Mouse (Mus musculus) lung, adult 2 months (tissue): ENCODE data around the gene Vps16. TPM values are rescaled to one million over a fixed set of nuclear protein-coding genes. Genes with fewer than 3 reads are reported as not detected.

Experiments used
- DNase-seq: peaks from one replicate; pipeline ENCODE4 v3.0.0; 2022
- H3K4me1 ChIP-seq: fragments of 200-500 bp; 2 replicates; pipeline ENCODE4 v1.6.1; 2011; ENCODE audit warnings: low read length; ENCODE audit not compliant: control insufficient read depth, insufficient read depth
- H3K4me3 ChIP-seq: fragments of 200-500 bp; replicated peaks from 2 replicates; pipeline ENCODE3; 2011; ENCODE audit warnings: low read depth, mild to moderate bottlenecking, control low read depth, low read length; ENCODE audit errors: extremely low read depth
- CTCF ChIP-seq: fragments of 200-500 bp; IDR thresholded peaks from 2 replicates; pipeline ENCODE4 v1.5.1; 2011; ENCODE audit warnings: mild to moderate bottlenecking, low read length, control low read depth; ENCODE audit not compliant: insufficient read depth
- POLR2A ChIP-seq: fragments of 200-500 bp; IDR thresholded peaks from 2 replicates; pipeline ENCODE4 v1.6.1; 2011; ENCODE audit warnings: low read depth, mild to moderate bottlenecking, control low read depth, low read length, borderline replicate concordance; ENCODE audit errors: extremely low read depth
- WGBS: fragments of 180-500 bp; shearing (Covaris S2); methylation state at CpG from one replicate; pipeline ENCODE4 v1.1.7; 2018; 5-methylcytosine and 5-hydroxymethylcytosine counted together
- polyA plus RNA-seq: library from polyadenylated mRNA; depleted of rRNA; stranded (reverse); fragments of >200 nt; gene quantifications from 2 replicates; pipeline ENCODE4 v1.2.3, GENCODE M21; 2012; rRNA removed

Gene Vps16
- 45.3 and 67.2 TPM in 2 replicates for polyA plus RNA-seq

DNA sequence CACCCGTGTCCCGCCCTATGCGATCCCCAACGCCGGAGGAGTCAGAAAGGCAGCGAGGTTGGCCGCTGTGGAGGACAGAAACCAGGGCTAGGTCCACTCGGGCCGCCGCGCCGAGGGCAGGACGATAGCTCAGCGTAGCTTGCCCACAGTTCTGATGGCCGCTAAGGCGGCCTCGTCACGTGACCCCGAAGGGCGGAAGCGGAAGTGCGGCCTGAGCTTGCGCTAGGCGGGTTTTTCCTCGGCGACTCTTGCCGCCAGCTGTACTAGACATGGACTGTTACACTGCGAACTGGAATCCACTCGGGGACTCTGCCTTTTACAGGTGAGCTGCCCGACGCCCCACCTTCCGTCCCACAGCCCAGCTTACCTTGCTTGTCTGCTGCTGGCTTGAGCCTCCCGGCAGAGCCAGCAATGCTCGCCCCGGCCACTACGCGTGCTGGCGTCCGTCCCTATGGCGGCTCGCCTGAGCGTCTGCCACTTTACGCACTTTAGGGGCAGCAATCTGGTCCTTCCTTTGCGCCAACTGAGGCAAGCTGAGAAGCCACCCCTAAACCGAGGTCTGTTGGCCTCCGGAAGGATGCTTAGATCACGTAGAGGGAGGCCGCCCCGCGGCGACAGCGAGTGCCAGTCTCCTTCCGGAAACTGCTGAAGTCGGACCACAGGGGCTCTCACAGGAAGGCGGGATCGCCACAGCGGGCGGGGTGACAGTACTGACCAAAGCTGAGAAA is at the start of gene Vps16, which contains the start of gene Pced1a:
Gene Vps16 (plus strand): TSS at position 214 of the 728 bp plus-strand sequence.
Gene Pced1a (minus strand): TSS at position 576 of the 728 bp plus-strand sequence.
- peak; percentile 95 for DNase-seq

DNA sequence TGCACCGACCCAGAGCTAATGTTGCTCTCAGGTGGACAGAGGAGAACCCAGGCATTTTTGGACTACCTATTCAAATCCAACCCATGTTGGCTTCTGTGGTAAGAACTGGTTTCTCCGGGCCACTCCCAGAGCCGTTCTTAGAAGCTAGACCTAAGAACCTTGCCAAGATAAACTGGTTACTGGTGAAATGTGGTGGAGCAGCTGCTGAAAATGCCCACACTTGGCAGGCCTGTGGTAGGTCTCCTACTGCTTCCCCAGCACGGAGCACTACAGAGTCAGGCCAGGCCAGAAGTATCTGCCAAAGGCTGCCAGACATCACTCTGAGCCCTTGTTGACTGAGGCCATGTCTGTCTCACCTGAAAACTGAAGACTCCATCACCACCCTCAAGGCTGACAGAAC is 49.2 kb upstream of the Vps16 start:
- no peak for DNase-seq

More for the DNA sequence above, at the start of gene Vps16, which contains the start of gene Pced1a:
- peak within 1 kb of the TSS; percentile 68 for H3K4me3 ChIP-seq
- peaks cover 9% of the 10 kb centered on the region for H3K4me1 ChIP-seq
- WGBS = under 1% methylated on average over 58 of the region's 58 CpGs
- TF ChIP-seq POLR2A = peak; percentile 87
- TF ChIP-seq CTCF = peak; percentile 38

DNA sequence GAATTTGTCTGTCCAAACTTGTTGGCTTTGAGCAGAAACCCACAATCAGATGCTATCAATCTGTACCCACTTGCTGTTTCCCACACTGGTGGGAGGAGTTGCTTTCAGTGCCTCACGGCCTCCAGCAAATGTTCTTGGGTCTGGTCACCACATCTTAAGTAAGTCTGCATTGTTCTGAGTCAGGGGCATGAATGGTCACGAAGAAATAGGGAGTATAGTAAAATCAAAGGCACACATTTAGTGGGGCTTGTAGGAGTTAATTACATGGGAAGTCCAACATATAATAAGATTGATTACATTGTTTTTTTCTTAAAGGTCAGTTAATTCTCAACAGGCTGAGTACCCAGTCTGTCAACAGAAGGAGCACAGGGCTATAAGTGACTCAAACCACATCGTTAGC is 40.9 kb upstream of the Vps16 start:
- Histone ChIP-seq H3K4me3 (no peak overlapping the region), H3K4me1 (no peaks in the 10 kb centered on the region)
- no peak for DNase-seq
- 50% methylated on average over 3 of the region's 3 CpGs for WGBS
- TF ChIP-seq POLR2A (no peak), CTCF (no peak)

More for the DNA sequence above, 49.2 kb upstream of the Vps16 start:
- H3K4me3 ChIP-seq = no peak overlapping the region
- no peaks in the 10 kb centered on the region for H3K4me1 ChIP-seq
- TF ChIP-seq POLR2A (no peak), CTCF (no peak)
- 64% methylated on average over 4 of the region's 4 CpGs for WGBS

DNA sequence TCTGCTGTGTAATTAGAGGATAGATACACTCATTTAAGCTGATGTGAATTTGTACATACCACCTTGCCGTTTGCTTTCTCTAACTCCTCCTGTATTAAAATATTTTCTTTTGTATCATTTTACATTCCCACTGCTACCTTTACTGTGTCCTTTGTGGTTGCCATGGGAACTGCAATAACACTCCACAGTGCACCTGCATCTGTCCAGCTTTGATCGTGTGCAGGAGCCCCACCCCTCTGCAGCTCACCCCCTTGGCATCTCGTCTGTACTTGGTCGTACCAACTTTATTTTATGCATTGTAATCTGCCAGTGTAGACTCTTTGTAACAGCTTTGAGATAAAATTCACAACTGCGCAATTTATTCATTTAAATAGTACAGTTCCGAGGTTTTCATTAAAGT is 40.2 kb upstream of the Vps16 start:
- no peak overlapping the region for H3K4me3 ChIP-seq
- 56% methylated on average over 6 of the region's 6 CpGs for WGBS
- no peak for DNase-seq
- H3K4me1 ChIP-seq = no peaks in the 10 kb centered on the region
- TF ChIP-seq CTCF = no peak
- TF ChIP-seq POLR2A = no peak

DNA sequence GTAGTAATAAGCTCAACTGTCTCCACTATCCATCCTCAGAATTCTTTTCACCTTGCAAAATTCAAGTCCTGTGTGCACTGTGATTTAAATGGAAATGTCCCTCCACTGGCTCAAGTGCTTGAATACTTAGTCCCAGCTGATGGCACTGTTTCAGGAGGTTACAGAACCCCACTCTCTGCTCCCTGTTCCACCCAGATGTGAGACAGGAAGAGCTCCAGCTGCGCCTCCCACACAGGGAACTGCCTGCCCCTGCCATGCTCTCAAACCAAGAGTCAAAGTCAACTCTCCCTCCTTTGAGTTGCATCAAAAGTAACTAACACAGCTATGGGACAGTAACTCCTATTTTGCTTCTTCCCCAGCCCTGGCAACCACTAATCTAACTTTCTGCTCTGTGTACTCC is 37.9 kb upstream of the Vps16 start:
- TF ChIP-seq POLR2A = no peak
- TF ChIP-seq CTCF = no peak
- H3K4me1 ChIP-seq = no peaks in the 10 kb centered on the region
- no peak for DNase-seq
- WGBS = 57% methylated on average over 1 of the region's 1 CpGs
- H3K4me3 ChIP-seq = no peak overlapping the region

DNA sequence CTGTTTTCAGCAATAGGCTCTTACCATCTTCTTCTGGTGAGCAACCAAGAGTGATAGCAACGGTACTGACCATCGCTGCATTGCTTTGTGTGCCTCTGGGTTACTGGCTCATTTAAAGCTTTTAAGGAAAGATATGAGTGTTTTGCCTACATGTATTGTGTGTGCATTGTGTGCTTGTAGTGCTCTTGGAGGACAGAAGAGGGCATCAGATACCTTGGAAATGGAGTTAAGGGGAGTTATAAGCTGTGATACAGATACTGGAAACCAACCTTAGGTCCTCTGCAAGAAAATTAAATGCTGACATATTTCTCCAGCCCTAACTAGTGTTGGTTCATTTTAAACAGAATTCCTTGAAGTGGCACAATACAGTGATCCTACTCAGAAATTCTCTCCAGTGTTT is 35.3 kb upstream of the Vps16 start:
- H3K4me3 ChIP-seq = no peak overlapping the region
- WGBS = 77% methylated on average over 2 of the region's 2 CpGs
- no peak for TF ChIP-seq CTCF
- TF ChIP-seq POLR2A = no peak
- DNase-seq = no peak
- H3K4me1 ChIP-seq = no peaks in the 10 kb centered on the region

DNA sequence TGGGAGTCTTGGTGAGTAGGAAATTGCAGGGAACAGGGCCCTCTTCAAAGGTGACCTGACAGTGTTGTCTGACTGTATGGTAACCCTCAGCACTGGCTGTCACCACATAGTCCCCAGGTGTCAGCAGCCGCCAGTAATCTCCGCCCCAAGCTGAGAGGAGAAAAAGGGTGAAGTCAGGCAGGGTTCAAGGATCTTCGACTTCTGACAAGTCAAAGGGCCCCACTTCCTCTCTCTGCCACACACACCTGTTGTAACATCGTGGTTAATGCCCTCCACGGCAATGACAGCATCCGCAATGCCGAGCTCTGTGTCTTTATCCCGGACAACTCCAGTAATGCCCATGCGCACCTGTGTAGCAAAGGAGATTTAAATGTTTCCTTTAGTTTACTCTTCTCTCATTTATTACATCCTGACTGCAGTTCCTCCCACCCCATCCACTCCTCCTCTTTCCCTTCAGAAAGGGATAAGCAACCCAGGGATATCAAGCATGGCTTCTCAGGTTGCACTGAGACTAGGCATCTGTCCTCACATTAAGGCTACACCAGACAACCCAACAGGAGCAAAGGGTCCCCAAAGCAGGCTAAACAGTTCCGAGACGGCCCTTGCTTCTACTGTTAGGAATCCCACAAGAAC is 33.0 kb upstream of the Vps16 start:
- Histone ChIP-seq H3K4me1 (no peaks in the 10 kb centered on the region), H3K4me3 (no peak overlapping the region)
- no peak for TF ChIP-seq POLR2A
- no peak for TF ChIP-seq CTCF
- DNase-seq = no peak
- WGBS = 77% methylated on average over 11 of the region's 11 CpGs

DNA sequence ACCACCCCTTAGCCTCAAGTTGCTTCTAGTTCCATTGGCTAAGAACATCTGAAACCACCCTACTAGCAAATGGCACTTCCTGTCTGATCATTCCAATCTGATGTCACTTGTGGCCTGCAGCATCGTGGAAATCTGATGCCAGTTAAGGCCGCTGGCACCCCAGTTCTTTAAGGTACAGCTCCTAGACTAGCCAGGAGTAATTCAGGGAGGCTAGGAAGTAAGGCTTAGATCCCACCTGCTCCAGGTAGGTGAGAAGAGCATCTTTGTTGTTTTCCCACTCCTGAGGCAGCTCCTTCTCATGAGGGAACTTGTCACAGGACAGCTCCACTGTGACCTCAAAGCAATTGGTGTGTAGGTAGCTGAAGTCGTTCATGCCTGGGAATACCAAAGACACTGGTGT is 31.3 kb upstream of the Vps16 start:
- H3K4me3 ChIP-seq = no peak overlapping the region

DNA sequence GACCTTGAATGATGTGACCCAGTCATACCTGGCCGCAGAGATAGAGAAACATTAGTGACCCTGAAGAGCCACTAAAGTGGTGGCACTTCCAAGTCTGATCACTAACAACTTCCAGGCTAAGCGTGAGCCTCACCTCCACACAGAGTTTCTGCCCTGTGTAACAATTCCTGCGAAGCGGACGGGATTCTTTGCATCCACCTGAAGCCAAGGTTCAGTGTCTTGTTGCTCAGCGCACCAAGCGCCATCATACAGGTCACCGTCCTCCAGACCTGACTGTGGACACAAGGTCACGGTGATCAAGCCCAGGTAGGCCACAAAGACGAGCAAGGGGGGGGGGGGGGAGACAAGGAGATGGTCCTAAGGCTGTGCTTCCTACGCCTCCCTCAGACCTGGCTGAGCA is 28.4 kb upstream of the Vps16 start:
- Histone ChIP-seq H3K4me1 (no peaks in the 10 kb centered on the region), H3K4me3 (no peak overlapping the region)
- no peak for TF ChIP-seq POLR2A
- TF ChIP-seq CTCF = no peak
- WGBS = 94% methylated on average over 11 of the region's 11 CpGs
- no peak for DNase-seq

More for the DNA sequence above, 31.3 kb upstream of the Vps16 start:
- H3K4me1 ChIP-seq = no peaks in the 10 kb centered on the region
- TF ChIP-seq POLR2A (no peak), CTCF (no peak)
- DNase-seq = no peak
- WGBS = 80% methylated on average over 3 of the region's 3 CpGs
